Mouse (Mus musculus): ENCODE data around the gene Creb3l4. TPM values are rescaled to one million over a fixed set of nuclear protein-coding genes. Genes with fewer than 3 reads are reported as not detected.

Creb3l4 gene
- polyA plus RNA-seq, 1 experiment from 2014 or later = 3.7 TPM

DNA sequence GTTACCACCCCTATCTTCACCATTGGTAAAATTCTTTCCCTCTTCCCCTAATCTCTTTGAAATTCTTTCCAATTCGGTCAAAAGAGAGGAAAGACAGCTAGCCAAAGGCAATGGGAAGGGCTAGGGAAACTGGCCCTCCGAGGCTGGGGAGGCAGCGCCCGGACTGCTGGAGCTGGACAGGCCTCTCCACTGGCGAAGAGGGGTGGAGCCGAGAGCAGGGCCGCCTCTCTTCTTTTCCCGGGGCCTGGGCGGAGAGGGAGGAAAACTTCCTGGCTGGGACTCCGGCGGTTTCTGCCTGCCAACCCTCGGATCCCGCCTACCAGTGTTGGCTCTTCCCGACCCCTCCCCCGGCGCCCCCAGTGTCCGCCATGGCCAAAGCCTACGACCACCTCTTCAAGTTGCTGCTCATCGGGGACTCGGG, 22.8 kb downstream of the Creb3l4 start:
- H3K4me1 ChIP-seq = peaks cover 16% of the 10 kb centered on the region
- peak overlapping the region; percentile 63 for H3K27ac ChIP-seq (replicated peaks)
- under 1% methylated on average over 20 of the region's 20 CpGs for WGBS
- H3K36me3 ChIP-seq = no peaks in the 10 kb centered on the region
- H3K9ac ChIP-seq (replicated peaks) = peak overlapping the region; percentile 49
- no peaks in the 10 kb centered on the region for H3K9me3 ChIP-seq
- H3K4me2 ChIP-seq (replicated peaks) = peak overlapping the region; percentile 78
- H3K4me3 ChIP-seq = peak overlapping the region; percentile 41
- H3K27me3 ChIP-seq = no peaks in the 10 kb centered on the region
- peak; percentile 83 for ATAC-seq (replicated peaks)

GRCm38 (mm10) chr3:90220088-90220487, 23.2 kb downstream of the Creb3l4 start:
- no peaks in the 10 kb centered on the region for H3K27me3 ChIP-seq
- H3K4me1 ChIP-seq = peaks cover 16% of the 10 kb centered on the region
- H3K9ac ChIP-seq (replicated peaks) = peak overlapping the region; percentile 49
- H3K9me3 ChIP-seq = no peaks in the 10 kb centered on the region
- H3K4me2 ChIP-seq (replicated peaks) = peak overlapping the region; percentile 78
- ATAC-seq (replicated peaks) = peak; percentile 60
- 13% methylated on average over 6 of the region's 6 CpGs for WGBS
- peak overlapping the region; percentile 63 for H3K27ac ChIP-seq (replicated peaks)
- no peaks in the 10 kb centered on the region for H3K36me3 ChIP-seq
- H3K4me3 ChIP-seq = peak overlapping the region; percentile 41

- no peak overlapping the region for H3K9ac ChIP-seq (replicated peaks)
- no peak overlapping the region for H3K4me3 ChIP-seq
- H3K27me3 ChIP-seq = no peaks in the 10 kb centered on the region
- 44% methylated on average over 1 of the region's 1 CpGs for WGBS
- H3K27ac ChIP-seq (replicated peaks) = no peak overlapping the region
- ATAC-seq (replicated peaks) = no peak
- H3K4me2 ChIP-seq (replicated peaks) = no peak overlapping the region
- no peaks in the 10 kb centered on the region for H3K9me3 ChIP-seq
- H3K36me3 ChIP-seq = peaks cover 13% of the 10 kb centered on the region
- H3K4me1 ChIP-seq = peaks cover 35% of the 10 kb centered on the region
These were observed 27.4 kb downstream of the Creb3l4 start for GRCm38 (mm10) chr3:90215825-90216380.

- H3K4me3 ChIP-seq = peak overlapping the region; percentile 68
- WGBS = 13% methylated on average over 12 of the region's 12 CpGs
- H3K9ac ChIP-seq (replicated peaks) = peak overlapping the region; percentile 81
- H3K27ac ChIP-seq (replicated peaks) = peak overlapping the region; percentile 77
- H3K27me3 ChIP-seq = no peaks in the 10 kb centered on the region
- H3K4me2 ChIP-seq (replicated peaks) = peak overlapping the region; percentile 88
- peaks cover 28% of the 10 kb centered on the region for H3K4me1 ChIP-seq
- H3K9me3 ChIP-seq = no peaks in the 10 kb centered on the region
- H3K36me3 ChIP-seq = peaks cover 28% of the 10 kb centered on the region
- ATAC-seq (replicated peaks) = peak; percentile 67
These were observed 29.2 kb downstream of the Creb3l4 start for GRCm38 (mm10) chr3:90213956-90214684.

DNA sequence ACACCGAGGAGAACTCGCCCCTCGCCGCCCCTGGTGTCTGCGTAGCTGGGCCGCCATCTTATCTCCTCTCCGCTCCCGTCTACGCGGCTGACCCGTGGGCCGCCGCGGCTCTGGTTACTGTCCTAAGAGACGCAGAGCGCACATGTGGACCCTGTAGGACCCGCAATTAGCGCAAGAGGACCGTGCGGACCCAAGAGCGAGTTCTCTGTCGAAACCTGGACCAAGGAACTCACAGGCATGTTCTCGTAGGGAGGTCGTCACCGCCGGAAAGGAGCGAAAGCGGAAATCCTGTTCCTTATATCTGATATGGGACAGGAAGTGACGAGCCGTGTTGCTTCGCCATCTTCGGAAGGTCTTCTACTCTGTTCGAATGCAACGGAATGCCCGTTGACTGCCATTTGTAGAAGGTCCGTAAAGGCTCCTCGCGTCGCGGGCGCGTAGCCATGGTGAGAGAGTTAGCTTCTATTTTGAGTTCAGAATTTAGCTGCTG, 29.9 kb downstream of the Creb3l4 start, which contains the start of the genes Rps27 and Rab13:
Gene Rps27 (minus strand): TSS at position 275 of the 490 bp plus-strand sequence.
Gene Rab13 (plus strand): TSS at position 319 of the 490 bp plus-strand sequence.
- H3K4me3 ChIP-seq = peak within 1 kb of the TSS; percentile 68
- no peaks in the 10 kb centered on the region for H3K27me3 ChIP-seq
- peak within 1 kb of the TSS; percentile 88 for H3K4me2 ChIP-seq (replicated peaks)
- peaks cover 28% of the 10 kb centered on the region for H3K4me1 ChIP-seq
- peak within 1 kb of the TSS; percentile 81 for H3K9ac ChIP-seq (replicated peaks)
- peaks cover 35% of the 10 kb centered on the region for H3K36me3 ChIP-seq
- H3K9me3 ChIP-seq = no peaks in the 10 kb centered on the region
- under 1% methylated on average over 42 of the region's 42 CpGs for WGBS
- peak within 1 kb of the TSS; percentile 77 for H3K27ac ChIP-seq (replicated peaks)
- peak; percentile 97 for ATAC-seq (replicated peaks)

DNA sequence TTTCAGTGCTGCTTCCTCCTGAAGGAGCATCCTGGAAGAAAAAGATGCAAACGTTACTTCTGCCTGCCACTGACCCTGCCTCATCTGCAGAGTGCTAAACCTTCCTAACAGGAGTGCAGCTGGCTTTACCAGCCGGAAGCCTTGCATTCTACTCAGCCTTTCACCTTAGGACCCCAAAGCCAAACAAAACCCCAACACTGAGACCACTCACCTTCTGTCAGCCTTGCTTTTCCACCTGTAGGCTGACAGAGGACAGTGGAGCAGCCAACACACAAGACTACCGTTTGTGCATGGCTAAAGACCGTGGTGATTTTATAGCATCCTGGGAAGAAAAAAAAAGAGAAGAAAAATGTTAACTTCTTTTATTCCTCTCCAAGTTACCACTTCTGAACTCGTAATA, 30.6 kb downstream of the Creb3l4 start:
- Histone ChIP-seq H3K4me3 (peak overlapping the region; percentile 68), H3K27ac (replicated peaks) (no peak overlapping the region), H3K9ac (replicated peaks) (peak overlapping the region; percentile 81), H3K4me1 (peaks cover 28% of the 10 kb centered on the region), H3K4me2 (replicated peaks) (peak overlapping the region; percentile 88), H3K36me3 (peaks cover 42% of the 10 kb centered on the region), H3K27me3 (no peaks in the 10 kb centered on the region), H3K9me3 (no peaks in the 10 kb centered on the region)
- no peak for ATAC-seq (replicated peaks)
- WGBS = 11% methylated on average over 5 of the region's 5 CpGs

- Histone ChIP-seq H3K27me3 (no peaks in the 10 kb centered on the region), H3K4me2 (replicated peaks) (peak overlapping the region; percentile 88), H3K27ac (replicated peaks) (no peak overlapping the region), H3K9ac (replicated peaks) (peak overlapping the region; percentile 81; the same call in 1 of the 2 replicates), H3K4me3 (peak overlapping the region; percentile 68; the same call in 1 of the 2 replicates), H3K4me1 (peaks cover 28% of the 10 kb centered on the region), H3K9me3 (no peaks in the 10 kb centered on the region), H3K36me3 (peaks cover 44% of the 10 kb centered on the region)
- WGBS = 86% methylated on average over 13 of the region's 13 CpGs
- ATAC-seq (replicated peaks) = no peak
These were observed 31.6 kb downstream of the Creb3l4 start for GRCm38 (mm10) chr3:90211475-90212398.

GRCm38 (mm10) chr3:90209908-90210566, 33.3 kb downstream of the Creb3l4 start:
- Histone ChIP-seq H3K4me1 (peaks cover 28% of the 10 kb centered on the region), H3K27ac (replicated peaks) (no peak overlapping the region), H3K4me3 (no peak overlapping the region), H3K36me3 (peaks cover 44% of the 10 kb centered on the region), H3K27me3 (no peaks in the 10 kb centered on the region), H3K9me3 (no peaks in the 10 kb centered on the region), H3K9ac (replicated peaks) (no peak overlapping the region), H3K4me2 (replicated peaks) (no peak overlapping the region)
- WGBS = 94% methylated on average over 5 of the region's 5 CpGs
- ATAC-seq (replicated peaks) = no peak

GRCm38 (mm10) chr3:90208662-90209061, 34.6 kb downstream of the Creb3l4 start:
- H3K4me3 ChIP-seq = no peak overlapping the region
- 97% methylated on average over 2 of the region's 2 CpGs for WGBS
- no peak overlapping the region for H3K9ac ChIP-seq (replicated peaks)
- H3K36me3 ChIP-seq = peaks cover 44% of the 10 kb centered on the region
- peaks cover 22% of the 10 kb centered on the region for H3K4me1 ChIP-seq
- no peaks in the 10 kb centered on the region for H3K27me3 ChIP-seq
- no peak overlapping the region for H3K27ac ChIP-seq (replicated peaks)
- no peak for ATAC-seq (replicated peaks)
- no peak overlapping the region for H3K4me2 ChIP-seq (replicated peaks)
- no peaks in the 10 kb centered on the region for H3K9me3 ChIP-seq

DNA sequence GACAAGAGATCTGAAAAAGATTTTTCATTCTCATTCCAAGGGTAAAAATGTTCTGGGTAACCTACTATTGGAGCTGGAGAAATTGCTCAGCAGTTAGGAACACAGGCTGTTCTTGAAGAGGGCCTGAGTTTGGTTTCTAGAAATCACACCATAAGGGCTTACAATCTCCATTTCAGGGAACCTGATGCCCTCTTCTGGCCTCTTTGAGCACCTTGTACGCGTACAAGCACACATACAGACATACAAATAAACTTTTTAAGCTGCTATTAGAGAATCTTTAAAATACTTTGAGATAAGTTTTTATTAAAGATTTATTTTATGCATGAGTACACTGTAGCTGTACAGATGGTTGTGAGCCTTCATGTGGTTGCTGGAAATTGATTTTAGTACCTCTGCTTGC, 38.7 kb downstream of the Creb3l4 start:
- no peak overlapping the region for H3K4me3 ChIP-seq
- H3K9me3 ChIP-seq = no peaks in the 10 kb centered on the region
- H3K27ac ChIP-seq (replicated peaks) = no peak overlapping the region
- H3K4me1 ChIP-seq = no peaks in the 10 kb centered on the region
- no peak overlapping the region for H3K9ac ChIP-seq (replicated peaks)
- H3K27me3 ChIP-seq = no peaks in the 10 kb centered on the region
- 96% methylated on average over 2 of the region's 2 CpGs for WGBS
- no peak overlapping the region for H3K4me2 ChIP-seq (replicated peaks)
- H3K36me3 ChIP-seq = peaks cover 19% of the 10 kb centered on the region
- no peak for ATAC-seq (replicated peaks)

- 77% methylated on average over 5 of the region's 5 CpGs for WGBS
- no peaks in the 10 kb centered on the region for H3K9me3 ChIP-seq
- H3K4me2 ChIP-seq (replicated peaks) = no peak overlapping the region
- H3K9ac ChIP-seq (replicated peaks) = no peak overlapping the region
- H3K27me3 ChIP-seq = no peaks in the 10 kb centered on the region
- H3K36me3 ChIP-seq = peaks cover 11% of the 10 kb centered on the region
- H3K4me1 ChIP-seq = no peaks in the 10 kb centered on the region
- no peak for ATAC-seq (replicated peaks)
- H3K27ac ChIP-seq (replicated peaks) = no peak overlapping the region
- H3K4me3 ChIP-seq = no peak overlapping the region
These were observed 39.7 kb downstream of the Creb3l4 start for GRCm38 (mm10) chr3:90203619-90204018.

Measured in forebrain, embryonic 15.5 days (tissue).